Mouse (Mus musculus) adipocyte (in vitro differentiated cells): ENCODE measurements at regions not wholly inside any gene's neighbourhood (a gene's known extent, or its start where the extent isn't known, plus 50 kb on each side); places are given as distances from the start of the nearest gene placed in this dataset.
"Not testable (repeated sequence)": the region's sequence is repeated elsewhere in the genome, so short reads cannot be mapped to it uniquely, and the experiment has no call there.

Source experiments
- DNase-seq: peaks from one replicate; pipeline ENCODE4 v3.0.0-alpha.2; 2016; ENCODE audit warnings: low spot score

DNA sequence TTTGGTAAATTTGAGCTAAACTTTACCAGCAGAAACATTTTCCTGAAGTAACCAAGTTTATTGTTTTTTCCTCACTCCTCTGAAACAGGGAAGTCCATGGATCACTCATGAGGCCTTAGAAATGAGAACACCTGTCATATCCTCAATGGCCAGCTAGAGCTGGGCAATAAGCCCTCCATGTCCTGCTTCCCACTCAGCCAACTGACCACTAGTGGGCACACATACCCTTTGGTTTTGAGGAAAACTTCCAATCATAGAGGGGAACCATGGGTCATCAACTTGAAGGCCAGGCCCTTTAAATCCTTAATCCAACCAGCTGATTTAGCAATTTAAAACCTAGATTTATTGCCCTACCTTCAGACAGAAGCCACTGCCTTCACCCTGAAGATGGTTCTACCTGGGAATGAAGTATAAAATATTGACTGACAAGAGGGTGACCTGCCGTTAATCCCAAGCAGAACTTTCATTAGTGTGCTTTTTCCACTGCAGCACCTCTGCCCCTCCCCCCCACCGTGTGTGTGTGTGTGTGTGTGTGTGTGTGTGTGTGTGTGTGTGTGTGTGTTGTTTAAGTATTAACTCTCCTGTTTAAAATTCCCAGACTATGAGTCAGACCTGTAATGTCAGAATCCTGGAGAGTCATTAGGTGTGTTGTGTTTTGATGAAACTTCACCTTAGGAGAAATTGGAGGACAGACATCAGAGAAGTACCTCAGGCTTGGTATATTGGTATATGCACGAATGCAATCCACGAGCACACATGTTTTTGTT, 312.3 kb downstream of the Hdgfl1 start:
- no peak for DNase-seq

DNA sequence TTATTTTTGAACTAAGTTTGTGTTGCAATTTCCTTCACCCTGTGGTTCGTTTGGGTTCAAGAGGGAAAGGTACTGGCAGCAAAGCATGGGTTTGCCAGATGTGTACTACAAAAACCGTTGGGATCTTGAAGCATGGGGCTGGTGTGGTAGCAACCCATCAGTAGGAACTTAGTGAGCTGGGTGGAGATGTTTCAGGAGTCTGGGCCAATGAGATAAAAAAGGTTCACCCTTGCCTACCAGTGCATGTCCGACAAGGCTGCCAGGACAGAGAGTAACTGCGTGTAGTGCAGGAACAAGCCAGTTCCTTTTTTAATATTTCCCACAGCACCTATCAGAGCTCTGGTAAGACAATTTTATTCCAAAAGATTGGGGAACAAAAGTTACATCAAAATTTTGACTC, 343.3 kb downstream of the Hdgfl1 start:
- DNase-seq = no peak

DNA sequence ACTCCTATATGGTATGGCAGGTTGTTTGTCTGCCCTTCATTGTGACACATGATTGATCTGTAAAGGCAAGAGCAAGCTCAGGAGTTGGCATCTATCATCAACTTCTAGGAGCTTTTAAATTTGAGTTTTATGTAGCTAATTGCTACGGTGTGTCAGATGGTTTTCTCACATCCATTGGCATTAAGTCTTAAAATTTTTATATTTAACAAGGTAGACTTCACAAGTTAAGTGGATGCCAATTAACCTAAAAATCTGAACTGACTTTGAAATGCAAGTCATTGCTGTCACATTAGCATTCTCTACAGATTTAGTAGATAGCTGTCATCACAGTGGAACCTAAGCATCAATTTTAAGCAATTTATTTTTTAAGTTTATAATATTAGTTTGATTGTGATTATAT, 345.5 kb downstream of the Hdgfl1 start:
- no peak for DNase-seq

DNA sequence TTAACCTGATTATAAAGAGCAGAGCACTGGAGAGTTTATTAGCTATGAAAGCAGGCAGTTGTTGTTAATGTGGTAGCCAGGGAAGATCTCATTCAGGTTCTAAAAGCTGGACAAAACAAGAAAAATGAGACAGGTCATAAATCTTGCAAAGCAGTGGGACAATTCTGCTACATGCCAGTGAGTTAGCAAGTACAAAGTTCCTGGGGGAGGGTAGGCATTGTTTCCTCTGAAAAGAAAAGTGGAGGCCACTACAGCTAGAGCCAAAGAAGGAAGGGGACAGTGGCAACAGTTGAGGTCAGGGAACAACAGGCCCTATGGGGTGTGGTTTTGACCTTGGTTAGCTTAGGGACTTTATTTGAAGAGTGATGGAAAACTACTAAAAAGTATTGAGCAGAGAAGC, 364.2 kb downstream of the Hdgfl1 start:
- peak; percentile 9 for DNase-seq

DNA sequence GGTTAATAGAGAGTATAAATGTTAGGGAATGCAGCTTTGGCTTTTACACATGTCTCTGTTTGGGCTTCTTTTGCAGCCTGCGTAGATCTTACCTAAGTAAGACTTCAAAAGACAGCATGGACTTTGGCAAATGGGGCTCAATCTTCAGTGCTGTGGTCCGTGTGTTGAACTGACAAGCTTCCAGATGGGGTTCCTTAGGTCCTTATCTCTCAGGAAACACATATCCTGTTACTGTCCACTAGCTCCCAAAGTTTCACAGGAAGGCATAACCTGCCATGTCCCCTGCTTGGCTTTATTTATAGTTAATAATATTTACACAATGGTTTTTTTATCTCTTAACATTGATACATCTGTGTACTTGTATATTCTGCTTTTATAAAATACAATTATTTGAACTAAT, 365.3 kb downstream of the Hdgfl1 start:
- no peak for DNase-seq

DNA sequence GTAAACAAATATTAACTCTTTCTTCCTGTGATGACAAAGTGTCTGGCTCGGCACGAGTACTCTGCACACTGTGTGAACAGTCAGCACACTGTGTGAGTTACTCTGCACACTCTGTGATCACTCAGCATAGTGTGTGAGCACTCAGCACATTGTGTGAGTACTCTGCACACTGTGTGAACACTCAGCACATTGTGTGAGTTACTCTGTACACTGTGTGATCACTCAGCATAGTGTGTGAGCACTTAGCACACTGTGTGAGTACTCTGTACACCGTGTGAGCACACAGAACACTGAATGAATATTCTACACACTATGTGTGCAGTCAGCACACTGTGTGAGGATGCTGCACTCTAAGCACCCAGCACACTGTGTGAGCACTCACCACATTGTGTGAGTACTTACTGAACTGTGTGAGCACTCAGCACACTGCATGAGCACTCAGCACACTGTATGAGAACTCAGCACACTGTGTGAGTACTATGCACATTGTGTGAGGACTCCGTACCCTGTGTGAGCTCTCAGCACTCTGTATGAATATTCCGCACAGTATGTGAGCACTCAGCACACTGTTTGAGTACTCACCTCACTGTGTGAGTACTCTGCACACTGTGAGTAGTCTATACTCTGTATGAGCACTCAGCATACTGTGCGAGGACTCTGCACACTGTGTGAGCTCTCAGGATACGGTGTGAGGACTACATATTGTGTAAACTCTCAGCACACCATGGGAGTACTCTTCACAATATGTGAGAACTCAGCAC, 381.9 kb downstream of the Hdgfl1 start:
- DNase-seq = no peak

DNA sequence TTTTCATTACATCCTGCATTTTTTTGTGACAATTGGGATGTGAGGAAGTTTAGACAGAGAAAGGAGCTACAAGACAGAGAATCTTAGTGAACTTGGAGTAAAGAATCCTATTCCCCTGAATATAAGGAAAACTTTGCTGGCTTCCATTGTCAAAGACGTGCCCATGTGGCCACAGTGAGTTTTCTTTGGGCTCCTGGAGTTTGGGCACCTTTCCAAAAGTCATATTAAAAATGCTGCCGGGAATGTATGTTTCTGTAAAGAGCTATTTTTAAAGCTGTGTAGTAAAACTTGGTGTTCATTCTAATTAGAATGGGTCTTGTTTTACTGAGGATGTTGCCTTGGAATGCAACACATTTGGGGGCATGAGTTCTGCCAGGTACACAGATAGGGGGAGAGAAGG, 387.3 kb downstream of the Hdgfl1 start:
- no peak for DNase-seq

DNA sequence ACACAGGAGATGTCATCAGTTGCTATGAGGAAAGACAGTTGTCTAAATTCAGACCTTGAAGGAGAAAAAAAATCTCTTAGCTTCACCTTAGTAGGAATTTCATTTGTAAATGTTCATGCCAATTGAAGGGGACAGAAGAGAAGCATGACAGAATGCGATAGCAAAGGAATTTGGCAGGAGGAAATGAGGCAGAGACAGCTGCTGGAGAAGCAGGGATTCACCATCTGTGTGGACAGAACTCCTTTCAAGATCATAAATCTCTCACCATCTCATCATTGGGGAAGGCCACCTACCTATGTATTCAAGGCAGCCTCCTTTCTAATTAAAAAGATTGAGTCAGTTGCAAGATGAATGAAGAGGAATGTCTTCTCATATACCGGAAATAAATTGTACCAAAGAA, 387.8 kb downstream of the Hdgfl1 start:
- DNase-seq = no peak

DNA sequence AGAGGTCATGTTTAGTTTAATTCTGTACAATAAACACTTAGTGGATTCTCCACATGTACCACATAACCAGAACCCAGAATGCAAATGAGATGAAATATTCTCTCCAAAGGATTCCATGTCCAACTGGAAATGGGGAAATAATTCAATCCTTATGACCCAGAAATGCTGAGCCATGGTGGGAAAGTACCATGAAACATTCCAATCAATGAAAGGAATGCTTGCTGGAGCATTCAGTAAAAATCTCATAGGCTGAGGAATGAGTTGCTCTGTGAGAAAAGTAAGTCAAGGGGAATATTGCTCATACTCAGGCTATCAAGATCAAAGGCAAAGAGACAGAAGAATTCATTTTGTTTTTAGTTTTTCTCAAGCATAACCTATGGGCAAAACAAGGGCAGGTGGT, 394.4 kb downstream of the Hdgfl1 start:
- peak; percentile 22 for DNase-seq

DNA sequence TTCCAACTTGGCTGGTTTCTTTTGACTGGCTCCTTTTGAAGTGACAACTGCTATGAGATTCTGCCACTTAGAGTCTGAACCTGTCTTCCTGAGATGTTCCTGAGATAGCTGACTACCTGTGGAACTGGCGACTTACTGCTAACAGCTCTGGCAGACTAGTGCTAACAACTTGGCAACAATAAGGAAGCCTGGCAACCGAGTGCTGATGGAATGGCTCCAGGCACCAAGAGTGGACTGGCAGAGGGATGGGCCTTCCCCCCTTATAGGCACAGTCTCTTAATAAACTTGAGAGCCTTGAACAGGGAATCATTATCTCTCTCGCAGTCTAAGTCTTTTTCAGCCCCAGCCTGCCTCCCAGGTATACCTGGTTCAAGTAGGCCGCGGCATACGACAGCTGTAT, 404.1 kb downstream of the Hdgfl1 start:
- DNase-seq = not testable (repeated sequence)

DNA sequence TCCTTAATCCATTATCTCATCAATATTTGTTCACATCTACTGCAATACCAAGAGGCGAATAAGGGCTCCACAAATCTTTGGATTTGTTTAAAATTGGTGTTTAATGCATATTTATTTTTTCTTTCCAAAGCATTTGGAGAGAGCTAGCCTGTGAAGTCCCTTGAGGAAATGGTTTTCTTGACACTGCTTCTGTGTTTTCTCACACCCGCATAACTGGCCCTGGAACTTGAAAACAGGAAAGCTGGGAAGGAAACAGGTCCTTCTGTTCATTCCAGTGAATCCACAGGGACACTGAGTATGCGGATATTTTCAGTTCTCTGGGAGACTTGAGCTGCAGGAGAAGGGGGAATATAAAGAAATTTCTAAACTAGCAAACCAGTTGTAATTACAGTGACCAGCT, 413.6 kb downstream of the Hdgfl1 start:
- no peak for DNase-seq

DNA sequence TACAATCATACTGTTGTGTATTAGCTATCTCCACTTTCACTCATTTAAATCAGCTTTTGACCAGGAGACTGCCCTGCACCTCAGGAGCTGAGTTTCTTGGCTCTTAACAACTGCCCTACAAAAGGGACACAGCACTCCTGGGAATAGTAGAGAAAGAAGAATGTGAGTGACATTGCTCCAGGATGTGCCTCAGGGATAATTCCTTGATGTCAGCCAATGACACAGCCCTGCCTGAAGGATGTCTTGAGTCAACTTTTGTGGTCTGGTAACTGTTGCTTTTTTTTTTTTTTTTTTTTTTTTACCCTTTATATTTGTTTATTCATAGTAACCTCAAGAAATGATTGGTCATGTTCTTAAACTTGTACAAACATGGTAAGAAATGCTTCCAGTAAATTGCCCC, 415.5 kb downstream of the Hdgfl1 start:
- no peak for DNase-seq

DNA sequence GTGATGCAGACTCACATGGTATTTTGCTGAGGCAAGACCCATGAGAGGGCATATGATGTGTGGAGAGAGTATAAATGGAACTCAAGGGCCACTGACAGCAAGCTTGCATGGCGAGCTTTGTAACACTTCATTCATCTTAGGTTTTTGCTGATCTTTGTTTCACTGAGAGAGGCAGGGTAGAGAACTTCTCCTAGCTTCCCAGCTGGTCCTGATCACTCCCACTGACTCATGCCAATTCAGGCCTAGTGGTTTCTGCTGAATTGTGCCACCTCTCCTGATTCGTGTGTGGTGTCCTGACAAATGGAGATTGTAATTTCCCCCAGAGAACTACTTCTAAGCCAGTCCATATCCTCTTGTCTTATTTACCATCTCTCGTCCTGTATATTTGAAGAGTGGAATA, 419.5 kb downstream of the Hdgfl1 start:
- no peak for DNase-seq

DNA sequence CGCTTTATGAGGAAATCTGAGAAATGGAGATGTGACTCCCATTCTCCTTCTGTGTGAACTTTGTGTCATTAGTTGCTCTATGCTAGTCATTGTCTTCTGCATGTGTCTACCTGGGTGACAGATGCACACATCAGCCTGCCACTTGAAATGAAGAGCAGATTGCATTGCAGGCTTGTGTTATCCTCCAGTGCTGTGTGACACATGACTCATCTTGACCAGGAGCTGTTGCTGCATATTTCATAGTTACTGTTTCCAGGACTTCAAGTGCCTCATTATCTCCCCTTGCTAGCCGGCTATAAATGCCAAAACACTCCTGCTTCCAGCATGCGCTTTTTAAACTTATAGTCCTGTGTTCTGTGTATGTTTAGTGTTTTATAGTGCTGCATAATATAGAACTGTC, 431.2 kb downstream of the Hdgfl1 start:
- no peak for DNase-seq

DNA sequence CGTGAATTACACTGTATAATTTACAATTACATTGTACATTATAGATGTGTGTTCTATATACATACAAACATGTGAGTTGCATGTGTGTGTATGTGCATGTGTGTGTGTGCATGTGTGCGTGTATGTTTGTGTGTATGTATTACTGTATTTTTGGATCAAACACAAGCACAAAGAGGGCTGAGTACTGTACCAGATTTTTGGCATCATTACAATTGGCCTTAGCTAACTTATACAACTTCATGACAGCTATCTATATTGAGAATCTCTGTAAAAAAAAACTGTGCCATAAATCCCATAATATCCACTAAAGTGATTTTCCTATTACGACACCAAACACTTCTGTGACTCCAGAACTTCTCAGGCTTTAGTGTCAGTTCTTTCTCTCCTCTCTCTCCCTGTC, 444.9 kb downstream of the Hdgfl1 start:
- no peak for DNase-seq

DNA sequence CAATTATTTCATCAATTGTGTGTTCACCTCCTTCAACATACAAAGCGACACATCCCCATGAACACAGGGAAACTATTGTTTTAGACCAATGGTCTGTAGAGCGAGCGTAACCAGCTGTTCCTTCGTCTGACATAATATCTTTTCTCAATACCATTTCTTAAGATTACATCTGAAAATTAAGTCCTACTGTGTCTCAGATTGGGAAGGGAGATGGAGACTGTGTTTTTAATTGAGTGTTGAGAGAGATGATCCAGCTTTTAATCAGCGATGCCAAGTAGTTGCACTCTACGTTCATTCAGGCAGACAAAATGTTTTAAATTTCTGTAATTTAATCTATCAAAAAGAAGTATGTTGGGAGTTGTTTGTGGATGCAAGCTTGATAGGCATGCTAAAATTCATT, 445.3 kb downstream of the Hdgfl1 start:
- DNase-seq = no peak

DNA sequence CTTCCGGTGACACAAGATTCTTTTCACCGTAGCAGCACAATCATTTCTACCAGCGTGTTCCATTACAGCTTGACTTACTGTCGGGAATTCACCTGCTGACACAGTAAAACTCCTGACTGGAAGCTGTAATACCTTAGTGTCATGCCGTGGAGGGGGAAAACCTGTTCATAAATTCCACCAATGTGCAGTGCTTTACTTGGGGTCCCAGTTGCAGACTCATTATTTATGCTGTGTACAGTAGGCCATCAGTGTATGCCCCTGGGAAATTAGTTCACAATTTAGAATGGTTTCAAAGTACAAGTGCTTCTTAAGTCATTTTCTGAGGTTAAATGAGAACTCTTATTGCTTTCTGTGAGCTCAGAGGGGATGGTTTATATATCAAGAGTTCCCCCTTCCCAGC, 451.4 kb downstream of the Hdgfl1 start:
- no peak for DNase-seq

DNA sequence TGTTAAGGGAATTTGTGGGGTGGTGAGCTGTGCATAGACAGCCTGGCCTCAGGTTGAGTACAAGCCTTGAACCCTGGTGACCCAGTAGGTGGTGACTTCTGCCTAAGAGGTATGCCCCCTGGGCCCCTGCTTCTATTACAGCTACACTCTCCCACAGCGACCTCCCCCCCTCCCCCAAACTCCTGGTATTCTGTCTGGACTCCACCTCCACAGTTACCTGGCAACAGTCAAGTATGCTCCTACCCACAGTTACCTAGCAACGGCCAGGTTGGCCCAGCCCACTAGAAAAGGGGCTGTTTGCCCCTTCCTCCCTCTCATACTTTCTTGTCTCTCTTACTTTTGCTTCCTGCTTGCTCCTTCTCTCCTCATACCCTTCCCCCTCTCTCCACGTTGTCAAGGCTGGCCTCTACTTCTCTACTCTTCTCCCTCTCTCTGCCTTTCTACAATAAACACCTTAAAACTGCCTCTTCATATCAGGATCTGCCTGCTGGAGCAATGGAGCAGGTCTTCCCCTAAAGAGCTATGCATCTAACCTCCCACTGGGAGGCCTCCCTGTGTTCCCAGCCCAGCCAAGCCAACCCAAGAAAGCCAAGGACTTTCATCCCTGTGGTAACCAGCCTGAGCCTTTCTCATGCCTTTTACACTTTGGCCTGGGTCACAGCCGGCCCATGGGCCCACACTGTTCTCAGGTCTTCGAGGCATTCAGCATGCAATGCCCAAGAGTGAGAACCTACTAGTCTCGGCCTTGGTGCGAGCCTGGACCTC, 457.5 kb downstream of the Hdgfl1 start:
- DNase-seq = no peak

DNA sequence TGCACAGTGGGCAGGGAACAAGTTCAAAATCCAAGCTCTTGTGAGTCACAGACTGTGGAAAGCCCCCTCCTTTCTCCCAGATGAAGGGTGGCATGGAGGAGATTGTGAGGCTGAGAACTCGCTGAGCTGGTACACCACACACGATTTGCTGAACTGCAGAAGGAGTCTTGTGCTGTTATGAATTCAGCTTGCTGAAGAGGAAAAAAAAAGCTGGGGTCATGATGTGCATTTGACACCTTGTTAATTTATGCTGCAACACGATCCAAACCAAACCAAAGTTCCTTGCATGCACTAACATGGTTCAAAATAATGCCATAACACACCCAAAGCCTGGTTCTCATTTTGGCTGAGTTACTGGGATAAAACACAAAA, 485.9 kb downstream of the Hdgfl1 start:
- DNase-seq = peak; percentile 28

DNA sequence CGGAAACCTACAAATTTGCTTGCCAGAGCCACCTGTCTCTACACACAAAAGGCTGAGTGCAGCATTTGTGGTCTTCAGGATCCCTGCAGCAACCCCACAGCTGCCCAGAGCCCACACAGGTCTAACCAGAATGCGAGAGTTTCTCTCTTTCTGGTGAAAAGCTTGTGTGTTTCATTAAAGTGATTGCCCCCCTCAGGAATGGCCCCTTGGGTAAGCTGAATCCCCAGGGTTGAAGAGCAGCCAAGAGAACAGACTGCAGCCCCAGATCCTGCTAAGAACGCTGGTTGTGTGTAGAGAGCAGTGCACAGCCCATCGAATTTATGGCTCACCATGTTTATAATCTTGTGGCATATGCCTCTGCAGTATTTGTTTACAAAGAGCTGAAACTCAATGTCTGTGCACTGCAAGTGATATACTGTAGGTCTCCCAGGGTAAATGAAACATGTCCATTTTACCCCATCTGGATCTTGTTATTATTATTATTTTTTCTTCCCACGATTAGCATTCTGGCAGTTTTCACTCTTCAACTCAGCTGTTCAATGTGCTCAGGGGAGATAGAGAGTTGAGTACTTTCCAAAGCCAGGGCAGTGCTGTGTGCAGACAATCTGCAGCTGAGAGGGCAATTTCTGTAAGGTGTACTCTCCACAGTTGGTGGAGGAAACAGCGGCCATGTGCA, 486.4 kb downstream of the Hdgfl1 start:
- DNase-seq = peak; percentile 44

DNA sequence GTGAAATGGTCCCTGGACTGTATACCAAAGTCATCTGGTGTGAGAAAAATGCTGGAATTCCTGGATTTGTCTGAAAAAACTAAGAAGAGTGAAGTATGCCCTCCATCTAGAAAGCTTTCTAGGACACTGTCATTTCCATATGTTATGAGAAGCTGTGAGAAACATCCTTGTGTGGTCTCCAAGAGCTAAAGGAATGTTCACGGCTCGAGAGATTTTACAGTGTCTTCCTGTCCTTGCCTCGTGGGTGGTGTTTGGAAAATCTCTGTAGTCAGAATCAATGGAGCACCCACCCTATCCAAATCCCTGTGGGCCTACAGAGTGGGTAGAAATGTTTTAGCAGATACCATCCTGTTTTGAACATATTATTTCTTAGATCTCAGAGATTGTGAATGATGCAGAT, 487.7 kb downstream of the Hdgfl1 start:
- DNase-seq = no peak

DNA sequence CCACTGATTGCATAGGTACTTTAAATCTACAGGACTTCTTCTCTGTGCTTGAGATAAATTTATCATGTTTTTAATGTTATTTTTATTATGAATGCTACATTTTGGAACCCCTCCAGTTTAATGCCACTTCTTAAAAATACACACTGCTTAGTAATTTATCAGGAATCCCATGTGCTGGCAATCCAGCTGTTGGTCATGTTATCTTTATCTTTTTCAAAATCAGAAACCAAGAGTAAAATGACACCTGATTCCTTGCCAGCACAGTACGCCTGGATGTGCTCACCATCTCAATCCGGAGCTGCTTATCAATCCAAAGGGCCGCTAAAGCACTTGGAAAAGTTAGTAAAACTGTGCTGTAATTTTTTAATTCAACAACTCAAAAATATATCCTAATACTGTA, 497.1 kb downstream of the Hdgfl1 start:
- no peak for DNase-seq

DNA sequence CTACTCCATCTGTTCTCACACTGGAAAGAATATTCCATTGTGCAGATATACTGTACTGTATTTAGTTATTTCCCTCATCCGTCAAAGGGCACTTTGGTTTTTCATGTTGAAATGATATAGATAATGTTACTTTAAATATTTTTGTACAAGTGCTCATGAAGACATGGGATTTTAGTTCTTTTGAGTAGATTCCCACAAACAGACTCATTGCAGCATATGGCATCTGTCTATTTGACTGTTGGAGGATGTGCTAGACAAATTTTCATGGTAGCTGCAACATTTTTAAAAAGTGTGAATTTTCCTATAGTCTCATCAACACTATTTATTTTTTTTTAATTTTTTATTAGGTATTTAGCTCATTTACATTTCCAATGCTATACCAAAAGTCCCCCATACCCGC, 502.5 kb downstream of the Hdgfl1 start:
- DNase-seq = no peak
